Mouse (Mus musculus) heart, adult 2 months (tissue): ENCODE measurements at regions not wholly inside any gene's neighbourhood (a gene's known extent, or its start where the extent isn't known, plus 50 kb on each side); places are given as distances from the start of the nearest gene placed in this dataset.
A peak's percentile ranks its signal among the peaks of the same experiment; 100 is the strongest.

Source experiments
- DNase-seq, 2 experiments: peaks; one replicate each; pipeline ENCODE4 v3.0.0; 2021
- H3K27ac ChIP-seq: fragments of 200-600 bp; 2 replicates; pipeline ENCODE4 v1.8.1; 2022
- H3K27me3 ChIP-seq: fragments of 200-500 bp; 2 replicates; pipeline ENCODE4 v1.6.1; 2012; ENCODE audit warnings: mild to moderate bottlenecking, low read length, inconsistent platforms, mixed read lengths; ENCODE audit not compliant: control insufficient read depth, insufficient read depth
- H3K36me3 ChIP-seq: fragments of 200-500 bp; 2 replicates; pipeline ENCODE4 v1.6.1; 2012; ENCODE audit warnings: low read length, inconsistent platforms; ENCODE audit not compliant: control insufficient read depth, insufficient read depth
- H3K4me1 ChIP-seq: fragments of 200-500 bp; 2 replicates; pipeline ENCODE4 v1.6.1; 2011; ENCODE audit warnings: low read length; ENCODE audit not compliant: control insufficient read depth, insufficient read depth
- H3K4me3 ChIP-seq: fragments of 200-600 bp; 2 replicates; pipeline ENCODE4 v1.8.1; 2022
- H3K79me2 ChIP-seq: fragments of 200-500 bp; replicated peaks from 2 replicates; pipeline ENCODE4 v1.6.1; 2012; ENCODE audit warnings: mild to moderate bottlenecking, inconsistent platforms, low read length, moderate library complexity, mixed read lengths; ENCODE audit not compliant: control insufficient read depth, insufficient read depth
- H3K9ac ChIP-seq: fragments of 200-500 bp; 2 replicates; pipeline ENCODE4 v1.6.1; 2012; ENCODE audit warnings: low read depth, mild to moderate bottlenecking, control low read depth, inconsistent platforms, low read length, mixed read lengths
- CTCF ChIP-seq: fragments of 200-600 bp; IDR thresholded peaks from 2 replicates; pipeline ENCODE4 v1.8.1; 2022; ENCODE audit warnings: antibody characterized with exemption, mild to moderate bottlenecking, moderate library complexity
- EP300 ChIP-seq: fragments of 200-500 bp; IDR thresholded peaks from 2 replicates; pipeline ENCODE4 v1.6.1; 2011; ENCODE audit warnings: low read depth, low read length, control low read depth; ENCODE audit not compliant: insufficient read depth
- POLR2A ChIP-seq: fragments of 200-500 bp; IDR thresholded peaks from 2 replicates; pipeline ENCODE4 v1.6.1; 2011; ENCODE audit warnings: mild to moderate bottlenecking, low read depth, low read length, control low read depth; ENCODE audit not compliant: insufficient read depth
- WGBS: fragments of 180-500 bp; shearing (Covaris S2); methylation state at CpG from one replicate; pipeline ENCODE4 v1.1.7; 2018; 5-methylcytosine and 5-hydroxymethylcytosine counted together
- intact Hi-C: fragments of 180-260 bp; cut with DNase I; formaldehyde crosslinking; loops from one replicate; pipeline ENCODE4 v1.15.1; 2025

GRCm38 (mm10) chr9:112735761-112736160, 500.0 kb upstream of the Arpp21 start:
- Histone ChIP-seq H3K27me3 (no peaks in the 10 kb centered on the region), H3K27ac (no peak overlapping the region), H3K9ac (no peak overlapping the region), H3K36me3 (no peaks in the 10 kb centered on the region), H3K79me2 (no peaks in the 10 kb centered on the region), H3K4me3 (no peak overlapping the region), H3K4me1 (no peaks in the 10 kb centered on the region)
- intact Hi-C loops: no loop called here
- no peak for TF ChIP-seq EP300
- no peak for TF ChIP-seq CTCF
- TF ChIP-seq POLR2A: no peak
- DNase-seq: no peak

DNA sequence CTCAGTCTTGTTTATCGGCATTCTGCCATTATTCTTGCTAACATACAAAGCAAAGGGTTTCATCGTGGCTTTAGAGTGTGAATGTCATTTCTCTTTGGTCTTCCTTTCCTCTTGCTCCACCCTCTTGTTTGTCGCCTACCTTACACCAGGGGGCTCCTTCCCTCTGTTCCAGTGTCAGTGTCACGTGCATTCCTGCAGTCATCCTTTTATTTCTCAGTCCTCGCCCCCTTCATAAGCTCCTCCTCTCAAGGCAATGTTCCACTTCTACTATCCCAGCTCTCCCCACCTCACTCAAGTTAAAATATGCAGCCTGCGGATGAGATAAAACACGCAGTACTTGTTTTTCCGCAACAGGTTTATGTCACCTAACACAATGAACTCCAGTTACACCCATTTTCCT, 489.8 kb upstream of the Arpp21 start:
- H3K9ac ChIP-seq: no peak overlapping the region
- H3K27me3 ChIP-seq: 0 out of 2 replicates have a peak, but pooled peaks cover 2% of the 10 kb centered on the region
- WGBS: 31% methylated on average over 8 of the region's 8 CpGs
- DNase-seq: no peak
- no peaks in the 10 kb centered on the region for H3K79me2 ChIP-seq
- H3K4me3 ChIP-seq: no peak overlapping the region
- H3K27ac ChIP-seq: no peak overlapping the region
- H3K4me1 ChIP-seq: no peaks in the 10 kb centered on the region
- H3K36me3 ChIP-seq: no peaks in the 10 kb centered on the region
- peak; percentile 25 for TF ChIP-seq CTCF
- TF ChIP-seq EP300: no peak
- intact Hi-C loops: no loop called here

DNA sequence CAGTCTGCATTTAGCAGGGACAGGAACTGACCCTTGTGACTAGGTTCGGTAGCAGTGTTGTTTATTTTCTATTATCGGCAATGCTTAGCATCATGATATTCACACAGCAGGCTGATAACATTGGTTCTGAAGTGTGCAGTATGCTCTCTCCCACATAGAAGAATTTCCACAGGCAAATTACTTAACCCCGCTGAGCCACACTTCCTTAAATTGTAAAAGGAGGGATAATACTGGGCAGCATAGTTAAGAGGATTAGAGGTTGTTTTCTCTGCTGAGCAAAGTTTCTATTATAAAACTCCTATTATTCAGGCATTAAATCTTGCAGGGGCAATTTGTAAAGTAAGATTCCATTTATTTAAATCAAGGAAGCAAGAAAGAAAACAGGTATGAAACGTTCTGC, 489.4 kb upstream of the Arpp21 start:
- Histone ChIP-seq H3K27ac (no peak overlapping the region), H3K36me3 (no peaks in the 10 kb centered on the region), H3K27me3 (0 out of 2 replicates have a peak, but pooled peaks cover 2% of the 10 kb centered on the region), H3K9ac (no peak overlapping the region), H3K4me1 (no peaks in the 10 kb centered on the region), H3K79me2 (no peaks in the 10 kb centered on the region), H3K4me3 (no peak overlapping the region)
- intact Hi-C loops: no loop called here
- 22% methylated on average over 4 of the region's 4 CpGs for WGBS
- TF ChIP-seq CTCF (no peak), EP300 (no peak), POLR2A (no peak)
- no peak for DNase-seq

DNA sequence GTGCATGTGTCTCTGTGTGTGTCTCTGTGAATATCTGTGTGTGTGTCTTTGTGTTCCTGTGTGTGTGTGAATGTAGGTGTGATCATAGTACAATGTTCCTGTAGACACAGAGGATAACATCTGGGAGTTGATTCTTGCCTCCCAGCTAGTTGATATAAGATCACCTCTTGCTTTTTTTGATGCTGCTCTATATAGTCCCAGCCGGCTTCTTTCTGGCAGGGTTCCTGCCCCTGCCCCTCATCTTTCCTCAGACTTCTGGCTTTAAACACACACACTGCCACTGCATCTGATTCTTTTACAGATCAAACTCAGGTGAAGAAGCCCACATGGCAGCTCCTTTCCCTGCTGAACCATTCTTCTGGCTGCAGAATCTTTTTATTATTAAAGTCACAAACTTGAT, 487.6 kb upstream of the Arpp21 start:
- intact Hi-C loops: no loop called here
- H3K79me2 ChIP-seq: no peaks in the 10 kb centered on the region
- H3K36me3 ChIP-seq: no peaks in the 10 kb centered on the region
- no peaks in the 10 kb centered on the region for H3K27me3 ChIP-seq
- no peaks in the 10 kb centered on the region for H3K4me1 ChIP-seq
- no peak overlapping the region for H3K4me3 ChIP-seq
- no peak for TF ChIP-seq CTCF
- TF ChIP-seq EP300: no peak
- TF ChIP-seq POLR2A: no peak
- 78% methylated on average over 1 of the region's 1 CpGs for WGBS
- H3K9ac ChIP-seq: no peak overlapping the region
- H3K27ac ChIP-seq: no peak overlapping the region
- no peak for DNase-seq

DNA sequence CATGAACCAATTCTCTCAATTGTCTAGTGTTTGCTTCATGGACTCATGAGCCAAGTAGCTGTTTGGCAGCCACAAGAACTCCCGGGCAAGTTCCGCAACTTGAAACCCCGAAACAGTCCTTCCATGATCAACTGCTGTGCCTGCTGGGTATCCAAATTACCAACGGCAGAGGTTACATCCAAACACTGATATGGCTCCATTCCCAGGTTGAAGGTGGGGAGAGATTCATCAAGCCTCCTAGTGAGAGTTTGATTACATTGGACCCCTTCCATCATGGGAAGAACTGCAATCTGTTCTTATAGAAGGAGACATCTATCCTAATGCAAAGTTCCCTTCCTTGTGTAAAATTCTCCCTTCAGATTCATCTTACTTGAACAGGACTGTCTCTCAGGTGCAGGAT, 486.8 kb upstream of the Arpp21 start:
- Histone ChIP-seq H3K4me1 (no peaks in the 10 kb centered on the region), H3K79me2 (no peaks in the 10 kb centered on the region), H3K4me3 (no peak overlapping the region), H3K27me3 (no peaks in the 10 kb centered on the region), H3K27ac (no peak overlapping the region), H3K9ac (no peak overlapping the region), H3K36me3 (no peaks in the 10 kb centered on the region)
- 76% methylated on average over 4 of the region's 4 CpGs for WGBS
- TF ChIP-seq EP300 (no peak), POLR2A (no peak), CTCF (no peak)
- intact Hi-C loops: no loop called here
- no peak for DNase-seq

DNA sequence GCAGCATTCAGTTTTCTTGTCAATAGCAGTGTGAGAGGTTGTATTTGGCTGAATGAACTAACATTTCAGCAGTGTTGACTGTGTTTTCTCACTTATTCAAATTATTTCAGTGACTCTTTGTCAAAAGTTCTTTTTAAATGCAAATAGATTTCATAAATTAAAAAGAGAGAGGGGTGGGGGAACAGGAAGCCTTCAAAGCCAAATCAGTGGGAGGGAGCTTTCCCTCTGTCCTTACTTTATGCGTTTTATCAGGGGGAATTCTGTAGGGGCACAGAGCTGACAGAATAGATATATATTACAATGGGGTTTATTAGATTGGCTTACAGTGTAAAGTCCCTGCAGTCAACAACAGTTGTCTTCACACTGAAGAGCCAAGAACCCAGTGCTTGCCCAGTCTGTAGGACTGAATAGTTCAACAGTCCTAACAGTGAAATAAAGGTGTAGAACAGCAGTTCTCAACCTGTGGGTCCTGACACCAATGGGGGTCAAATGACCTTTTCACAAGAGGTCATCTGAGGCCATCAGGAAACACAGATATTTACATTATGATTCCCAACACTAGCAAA, 479.5 kb upstream of the Arpp21 start:
- 43% methylated on average over 1 of the region's 1 CpGs for WGBS
- intact Hi-C loops: no loop called here
- no peak for TF ChIP-seq POLR2A
- no peak for TF ChIP-seq EP300
- TF ChIP-seq CTCF: no peak
- no peak for DNase-seq
- no peaks in the 10 kb centered on the region for H3K79me2 ChIP-seq
- no peaks in the 10 kb centered on the region for H3K36me3 ChIP-seq
- no peaks in the 10 kb centered on the region for H3K27me3 ChIP-seq
- no peak overlapping the region for H3K4me3 ChIP-seq
- H3K4me1 ChIP-seq: no peaks in the 10 kb centered on the region
- H3K9ac ChIP-seq: no peak overlapping the region
- H3K27ac ChIP-seq: no peak overlapping the region
